Mouse (Mus musculus): ENCODE results near the gene Tacc3. TPM values are rescaled to one million over a fixed set of nuclear protein-coding genes. Genes with fewer than 3 reads are reported as not detected.

The Tacc3 gene
- 331 and 332 TPM in 2 replicates for polyA plus RNA-seq (2014; fragmentation: Nextera tagmentation; extraction: Ambion mirVana)

DNA sequence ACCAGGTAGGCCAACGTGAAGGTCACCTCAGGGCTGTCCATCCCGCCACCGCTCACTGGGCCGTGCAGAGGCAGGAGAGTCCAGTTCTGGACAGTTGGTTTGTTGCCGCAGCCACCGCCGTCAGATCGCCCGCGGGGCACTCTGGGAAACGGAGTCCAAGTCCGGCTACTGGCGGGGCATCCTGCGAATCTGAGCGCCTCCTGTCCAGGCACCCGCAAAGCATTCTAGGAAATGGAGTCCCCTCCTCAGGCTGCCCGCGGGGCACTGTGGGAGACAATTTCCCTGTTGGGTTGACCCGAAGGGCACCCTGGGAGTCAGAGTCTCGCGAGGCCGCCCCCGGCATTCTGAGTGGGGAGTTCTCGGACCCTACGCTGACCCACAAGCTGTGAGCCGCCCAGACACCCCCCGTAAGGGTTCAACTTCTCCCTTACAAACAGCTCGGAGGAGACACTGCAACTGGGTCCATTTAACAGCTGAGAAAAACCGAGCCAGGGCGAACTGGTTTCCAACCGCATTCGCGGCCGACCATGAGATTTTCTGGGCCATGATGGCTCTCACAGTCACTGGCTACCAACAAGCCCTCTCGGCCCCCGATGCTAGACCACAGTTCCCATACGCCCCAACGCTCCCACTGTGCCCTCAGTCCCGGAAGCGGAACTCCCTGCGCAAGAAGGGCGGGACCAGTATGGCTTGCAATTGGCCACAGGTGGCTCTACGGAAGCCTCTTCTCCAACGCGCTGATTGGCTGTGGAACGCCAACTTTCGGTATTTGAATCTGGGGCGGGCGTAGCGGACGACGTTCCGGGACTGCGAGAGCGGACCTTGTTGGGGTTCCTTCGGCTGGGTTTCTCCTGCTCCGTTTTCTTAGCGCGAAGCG is at the start of gene Tacc3, which contains the start of gene Tmem129:
Tacc3 (plus strand) TSS at position 342 of the 877 bp plus-strand sequence.
Tmem129 (minus strand) TSS at position 630 of the 877 bp plus-strand sequence.
- peak within 1 kb of the TSS; percentile 74 for H3K9ac ChIP-seq (ENCODE audit: low read length)
- H3K4me1 ChIP-seq (replicated peaks; ENCODE audit: control insufficient read depth, insufficient read depth, low read length): peaks cover 12% of the 10 kb centered on the region; the same call in 1 of the 2 replicates
- H3K27me3 ChIP-seq (ENCODE audit: control insufficient read depth, insufficient read depth, low read length): no peaks in the 10 kb centered on the region
- ATAC-seq (replicated peaks; ENCODE audit: low FRiP score) (peak; percentile 97), DNase-seq (ENCODE audit: low spot score) (peak; percentile 99)
- H3K4me2 ChIP-seq (ENCODE audit: low read depth, low read length, severe bottlenecking): peak within 1 kb of the TSS; percentile 96
- WGBS: under 1% methylated on average over 59 of the region's 60 CpGs
- H3K36me3 ChIP-seq (ENCODE audit: control insufficient read depth, insufficient read depth, low read length): peaks cover 13% of the 10 kb centered on the region; the same call in 1 of the 2 replicates
- peak within 1 kb of the TSS; percentile 68 for H3K4me3 ChIP-seq (ENCODE audit: low read depth, low read length)
- H3K9me3 ChIP-seq (ENCODE audit: control insufficient read depth, low read length): no peaks in the 10 kb centered on the region
- H3K27ac ChIP-seq (ENCODE audit: low read depth, low read length): peak within 1 kb of the TSS; percentile 91

DNA sequence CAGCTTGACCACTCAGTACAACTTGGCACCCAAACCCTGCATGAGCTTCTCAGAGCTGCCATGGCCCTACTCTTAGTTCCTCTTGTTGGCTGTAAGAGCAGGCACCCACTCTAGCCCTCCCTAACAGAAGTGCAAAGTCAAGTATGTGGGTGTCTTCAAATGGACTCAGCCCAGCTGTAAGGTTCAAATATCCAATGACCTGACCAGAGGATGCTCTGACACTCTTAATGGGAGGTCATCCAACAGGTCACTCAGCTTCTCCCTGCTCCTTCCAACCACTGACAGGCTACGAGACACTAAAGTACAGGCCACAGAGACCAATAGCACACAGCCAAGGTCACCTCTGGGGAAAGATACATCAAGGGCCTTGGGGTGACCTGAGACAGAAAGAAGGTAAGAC is 48.7 kb upstream of the Tacc3 start:
- Histone ChIP-seq H3K9ac (ENCODE audit: low read length) (no peak overlapping the region), H3K4me2 (ENCODE audit: low read depth, low read length, severe bottlenecking) (no peak overlapping the region), H3K9me3 (ENCODE audit: control insufficient read depth, low read length) (no peaks in the 10 kb centered on the region), H3K4me3 (ENCODE audit: low read depth, low read length) (no peak overlapping the region), H3K36me3 (ENCODE audit: control insufficient read depth, insufficient read depth, low read length) (peaks cover 9% of the 10 kb centered on the region; the same call in 1 of the 2 replicates), H3K4me1 (replicated peaks; ENCODE audit: control insufficient read depth, insufficient read depth, low read length) (no peaks in the 10 kb centered on the region), H3K27me3 (ENCODE audit: control insufficient read depth, insufficient read depth, low read length) (no peaks in the 10 kb centered on the region), H3K27ac (ENCODE audit: low read depth, low read length) (no peak overlapping the region)
- ATAC-seq (replicated peaks; ENCODE audit: low FRiP score): no peak
- DNase-seq (ENCODE audit: low spot score): no peak
- WGBS: 77% methylated on average over 1 of the region's 1 CpGs

GRCm38 (mm10) chr5:33611795-33612194 is 46.1 kb upstream of the Tacc3 start:
- no peak for ATAC-seq (replicated peaks; ENCODE audit: low FRiP score)
- no peak overlapping the region for H3K4me3 ChIP-seq (ENCODE audit: low read depth, low read length)
- no peak overlapping the region for H3K27ac ChIP-seq (ENCODE audit: low read depth, low read length)
- 91% methylated on average over 1 of the region's 1 CpGs for WGBS
- no peak overlapping the region for H3K9ac ChIP-seq (ENCODE audit: low read length)
- no peak for DNase-seq (ENCODE audit: low spot score)
- H3K9me3 ChIP-seq (ENCODE audit: control insufficient read depth, low read length): no peaks in the 10 kb centered on the region
- peaks cover 9% of the 10 kb centered on the region; the same call in 1 of the 2 replicates for H3K36me3 ChIP-seq (ENCODE audit: control insufficient read depth, insufficient read depth, low read length)
- no peak overlapping the region for H3K4me2 ChIP-seq (ENCODE audit: low read depth, low read length, severe bottlenecking)
- H3K27me3 ChIP-seq (ENCODE audit: control insufficient read depth, insufficient read depth, low read length): no peaks in the 10 kb centered on the region
- H3K4me1 ChIP-seq (replicated peaks; ENCODE audit: control insufficient read depth, insufficient read depth, low read length): no peaks in the 10 kb centered on the region

DNA sequence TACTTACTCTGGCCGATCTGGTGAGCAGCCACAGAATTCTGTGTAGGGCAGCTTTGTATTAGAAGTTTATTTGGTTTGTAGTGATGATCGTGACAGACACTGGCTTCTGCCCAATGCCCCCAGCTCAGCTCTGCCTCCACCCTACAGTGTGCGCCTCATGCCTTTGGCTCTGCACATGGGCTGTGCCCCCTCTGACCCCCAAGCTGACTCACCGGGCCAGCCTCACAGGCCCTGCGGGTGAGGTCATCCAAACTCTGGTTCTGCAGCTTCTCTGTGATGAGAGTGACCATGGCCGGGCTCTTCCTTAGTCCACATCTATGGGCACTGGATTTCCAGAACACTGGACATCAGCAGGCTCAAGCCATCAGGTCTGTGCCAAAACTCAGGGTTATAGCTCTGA is 43.5 kb upstream of the Tacc3 start:
- H3K4me3 ChIP-seq (ENCODE audit: low read depth, low read length): no peak overlapping the region
- H3K27me3 ChIP-seq (ENCODE audit: control insufficient read depth, insufficient read depth, low read length): no peaks in the 10 kb centered on the region
- no peaks in the 10 kb centered on the region for H3K9me3 ChIP-seq (ENCODE audit: control insufficient read depth, low read length)
- no peak overlapping the region for H3K4me2 ChIP-seq (ENCODE audit: low read depth, low read length, severe bottlenecking)
- H3K4me1 ChIP-seq (replicated peaks; ENCODE audit: control insufficient read depth, insufficient read depth, low read length): no peaks in the 10 kb centered on the region
- no peak for ATAC-seq (replicated peaks; ENCODE audit: low FRiP score)
- peaks cover 3% of the 10 kb centered on the region; the same call in 1 of the 2 replicates for H3K36me3 ChIP-seq (ENCODE audit: control insufficient read depth, insufficient read depth, low read length)
- H3K27ac ChIP-seq (ENCODE audit: low read depth, low read length): no peak overlapping the region
- WGBS: 95% methylated on average over 6 of the region's 6 CpGs
- no peak for DNase-seq (ENCODE audit: low spot score)
- H3K9ac ChIP-seq (ENCODE audit: low read length): no peak overlapping the region

DNA sequence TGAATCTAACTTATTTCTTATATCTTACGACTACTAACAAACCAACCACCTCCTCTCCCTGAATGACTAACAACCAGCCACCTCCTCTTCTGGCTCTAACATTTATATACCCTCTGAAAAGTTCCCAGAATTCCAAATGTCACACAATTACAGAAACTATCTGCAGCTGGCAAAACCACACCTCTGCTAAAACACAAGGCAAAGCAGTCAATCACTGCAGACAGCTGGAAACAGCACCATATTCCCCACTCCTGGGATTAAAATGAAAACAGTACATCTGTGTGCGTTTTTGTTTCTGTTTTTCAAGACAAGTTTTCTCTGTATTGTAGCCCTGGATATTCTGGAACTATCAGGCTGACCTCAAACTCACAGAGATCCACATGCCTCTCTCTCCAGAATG is 35.3 kb upstream of the Tacc3 start:
- Histone ChIP-seq H3K4me2 (ENCODE audit: low read depth, low read length, severe bottlenecking) (no peak overlapping the region), H3K27me3 (ENCODE audit: control insufficient read depth, insufficient read depth, low read length) (no peaks in the 10 kb centered on the region), H3K9ac (ENCODE audit: low read length) (no peak overlapping the region), H3K9me3 (ENCODE audit: control insufficient read depth, low read length) (no peaks in the 10 kb centered on the region), H3K4me3 (ENCODE audit: low read depth, low read length) (no peak overlapping the region), H3K4me1 (replicated peaks; ENCODE audit: control insufficient read depth, insufficient read depth, low read length) (no peaks in the 10 kb centered on the region), H3K27ac (ENCODE audit: low read depth, low read length) (no peak overlapping the region), H3K36me3 (ENCODE audit: control insufficient read depth, insufficient read depth, low read length) (no peaks in the 10 kb centered on the region)
- no peak for ATAC-seq (replicated peaks; ENCODE audit: low FRiP score)
- no peak for DNase-seq (ENCODE audit: low spot score)
- 91% methylated on average over 2 of the region's 2 CpGs for WGBS

- no peak overlapping the region for H3K4me3 ChIP-seq (ENCODE audit: low read depth, low read length)
- no peaks in the 10 kb centered on the region; the same call in 1 of the 2 replicates for H3K4me1 ChIP-seq (replicated peaks; ENCODE audit: control insufficient read depth, insufficient read depth, low read length)
- no peak for DNase-seq (ENCODE audit: low spot score)
- H3K9ac ChIP-seq (ENCODE audit: low read length): no peak overlapping the region
- no peak overlapping the region for H3K27ac ChIP-seq (ENCODE audit: low read depth, low read length)
- no peaks in the 10 kb centered on the region for H3K27me3 ChIP-seq (ENCODE audit: control insufficient read depth, insufficient read depth, low read length)
- no peak overlapping the region for H3K4me2 ChIP-seq (ENCODE audit: low read depth, low read length, severe bottlenecking)
- WGBS: 83% methylated on average over 3 of the region's 3 CpGs
- H3K36me3 ChIP-seq (ENCODE audit: control insufficient read depth, insufficient read depth, low read length): no peaks in the 10 kb centered on the region
- H3K9me3 ChIP-seq (ENCODE audit: control insufficient read depth, low read length): no peaks in the 10 kb centered on the region
- ATAC-seq (replicated peaks; ENCODE audit: low FRiP score): no peak
These were observed 34.2 kb upstream of the Tacc3 start for GRCm38 (mm10) chr5:33623766-33624165.

DNA sequence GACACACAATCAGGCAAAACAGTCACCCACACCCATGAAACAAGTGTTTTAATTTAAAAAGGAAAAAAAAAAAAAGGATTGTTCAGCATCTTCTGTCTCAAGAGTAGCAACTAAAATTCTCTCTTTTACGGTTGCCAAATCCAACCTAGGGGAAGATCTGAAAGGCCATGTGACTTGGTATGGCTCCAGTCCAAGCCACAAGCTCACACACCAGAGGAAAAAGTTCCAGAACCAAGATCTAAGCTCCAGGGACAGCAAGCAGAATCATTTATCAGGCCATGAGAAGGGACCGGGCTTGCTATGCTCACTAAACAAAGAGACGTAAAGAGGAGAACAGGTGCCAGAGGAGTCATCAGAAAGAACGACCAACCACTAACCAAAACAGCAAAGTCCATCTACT is 30.0 kb upstream of the Tacc3 start:
- no peaks in the 10 kb centered on the region for H3K27me3 ChIP-seq (ENCODE audit: control insufficient read depth, insufficient read depth, low read length)
- H3K4me1 ChIP-seq (replicated peaks; ENCODE audit: control insufficient read depth, insufficient read depth, low read length): no peaks in the 10 kb centered on the region; the same call in 1 of the 2 replicates
- H3K36me3 ChIP-seq (ENCODE audit: control insufficient read depth, insufficient read depth, low read length): no peaks in the 10 kb centered on the region
- peak overlapping the region; percentile 21; the same call in 1 of the 2 replicates for H3K9ac ChIP-seq (ENCODE audit: low read length)
- no peak for ATAC-seq (replicated peaks; ENCODE audit: low FRiP score)
- H3K9me3 ChIP-seq (ENCODE audit: control insufficient read depth, low read length): no peaks in the 10 kb centered on the region
- H3K27ac ChIP-seq (ENCODE audit: low read depth, low read length): no peak overlapping the region
- peak overlapping the region; percentile 90; the same call in 1 of the 2 replicates for H3K4me2 ChIP-seq (ENCODE audit: low read depth, low read length, severe bottlenecking)
- WGBS: 53% methylated on average over 4 of the region's 4 CpGs
- DNase-seq (ENCODE audit: low spot score): no peak
- H3K4me3 ChIP-seq (ENCODE audit: low read depth, low read length): peak overlapping the region; percentile 75; the same call in 1 of the 2 replicates

- Histone ChIP-seq H3K27me3 (ENCODE audit: control insufficient read depth, insufficient read depth, low read length) (no peaks in the 10 kb centered on the region), H3K4me3 (ENCODE audit: low read depth, low read length) (peak overlapping the region; percentile 75), H3K9me3 (ENCODE audit: control insufficient read depth, low read length) (no peaks in the 10 kb centered on the region), H3K4me2 (ENCODE audit: low read depth, low read length, severe bottlenecking) (peak overlapping the region; percentile 90), H3K9ac (ENCODE audit: low read length) (peak overlapping the region; percentile 81), H3K27ac (ENCODE audit: low read depth, low read length) (peak overlapping the region; percentile 77), H3K4me1 (replicated peaks; ENCODE audit: control insufficient read depth, insufficient read depth, low read length) (no peaks in the 10 kb centered on the region; the same call in 1 of the 2 replicates), H3K36me3 (ENCODE audit: control insufficient read depth, insufficient read depth, low read length) (no peaks in the 10 kb centered on the region)
- ATAC-seq (replicated peaks; ENCODE audit: low FRiP score) (no peak), DNase-seq (ENCODE audit: low spot score) (peak; percentile 77)
- under 1% methylated on average over 24 of the region's 24 CpGs for WGBS
These were observed 29.1 kb upstream of the Tacc3 start for GRCm38 (mm10) chr5:33628820-33629300.

All from forebrain, embryonic 11.5 days (tissue).